Mouse (Mus musculus) 416B (cell line): ENCODE data around the gene Olfr613.
"Not testable (repeated sequence)": the region's sequence is repeated elsewhere in the genome, so short reads cannot be mapped to it uniquely, and the experiment has no call there.

ENCODE experiments used
- DNase-seq: peaks from one replicate; pipeline ENCODE4 v3.0.0; 2011; ENCODE audit warnings: low read depth

The Olfr613 gene

DNA sequence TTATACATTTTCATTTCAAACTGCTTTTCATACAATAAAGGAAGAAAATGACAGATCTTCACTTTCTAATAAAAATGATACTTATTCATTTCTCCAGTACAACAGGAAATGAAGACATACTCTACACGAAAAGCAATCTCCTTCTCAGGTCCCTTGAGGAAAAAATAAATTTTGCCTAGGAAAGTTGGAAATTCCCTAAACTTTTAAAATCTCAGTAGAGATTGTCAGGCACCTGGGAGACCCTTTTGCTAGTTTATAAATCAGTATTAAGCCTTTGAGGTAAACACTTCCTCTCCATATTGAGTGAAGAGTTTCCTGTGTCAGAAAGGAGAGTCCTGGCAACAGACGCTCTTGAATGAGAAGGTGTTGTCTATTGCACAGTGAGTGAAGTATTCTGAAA lies at the start of gene Olfr613:
TSS of gene Olfr613 (plus strand) at position 301 of the 400 bp plus-strand sequence.
- DNase-seq: no peak

DNA sequence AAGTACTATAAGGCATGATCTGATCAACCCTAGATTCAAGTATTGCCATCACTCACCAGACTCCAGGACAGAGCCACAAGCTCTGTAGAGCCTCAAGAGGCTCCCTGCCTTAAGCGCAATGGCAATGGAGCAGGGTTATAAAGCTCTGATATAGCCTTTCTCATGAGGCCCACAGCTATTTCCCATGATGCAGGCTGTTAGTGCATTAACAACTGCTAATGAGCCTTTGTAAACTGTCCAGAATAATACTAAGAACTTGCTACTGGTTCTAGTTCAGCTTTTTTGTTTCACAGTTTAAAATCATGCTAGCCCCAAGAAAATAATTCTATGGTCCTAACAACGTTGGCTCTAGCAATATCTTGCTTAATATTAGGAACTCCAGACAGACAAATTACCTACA lies 35.9 kb upstream of the Olfr613 start, which contains the start of gene Olfr610:
TSS of gene Olfr610 (minus strand) at position 101 of the 400 bp plus-strand sequence.
- DNase-seq: no peak

DNA sequence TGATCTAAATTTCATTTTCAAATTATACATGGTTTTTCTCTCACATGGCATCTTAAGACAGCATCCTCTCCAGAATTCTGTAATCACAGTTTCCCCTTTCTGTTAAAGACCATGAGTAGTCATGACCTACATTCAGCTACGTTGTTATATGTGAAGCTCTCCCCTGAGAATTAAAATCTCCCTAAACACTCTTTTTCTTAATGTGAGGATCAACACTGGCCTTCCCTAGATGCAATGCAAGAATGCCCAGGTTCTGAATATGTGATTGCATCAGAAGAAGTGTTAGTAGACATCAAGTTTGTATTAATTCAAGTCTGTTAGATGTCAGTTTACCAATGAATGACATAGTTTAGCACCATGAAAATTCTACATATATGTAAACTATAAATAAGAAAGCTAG lies 27.1 kb upstream of the Olfr613 start, which contains the start of gene Olfr611:
TSS of gene Olfr611 (minus strand) at position 101 of the 400 bp plus-strand sequence.
- DNase-seq: not testable (repeated sequence)

DNA sequence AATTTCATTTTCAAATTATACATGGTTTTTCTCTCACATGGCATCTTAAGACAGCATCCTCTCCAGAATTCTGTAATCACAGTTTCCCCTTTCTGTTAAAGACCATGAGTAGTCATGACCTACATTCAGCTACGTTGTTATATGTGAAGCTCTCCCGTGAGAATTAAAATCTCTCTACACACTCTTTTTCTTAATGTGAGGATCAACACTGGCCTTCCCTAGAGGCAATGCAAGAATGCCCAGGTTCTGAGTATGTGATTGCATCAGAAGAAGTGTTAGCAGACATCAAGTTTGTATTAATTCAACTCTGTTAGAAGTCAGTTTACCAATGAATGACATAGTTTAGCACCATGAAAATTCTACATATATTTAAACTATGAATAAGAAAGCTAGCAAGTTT lies 5.3 kb upstream of the Olfr613 start, which contains the start of gene Olfr612:
TSS of gene Olfr612 (minus strand) at position 101 of the 400 bp plus-strand sequence.
- DNase-seq: not testable (repeated sequence)

DNA sequence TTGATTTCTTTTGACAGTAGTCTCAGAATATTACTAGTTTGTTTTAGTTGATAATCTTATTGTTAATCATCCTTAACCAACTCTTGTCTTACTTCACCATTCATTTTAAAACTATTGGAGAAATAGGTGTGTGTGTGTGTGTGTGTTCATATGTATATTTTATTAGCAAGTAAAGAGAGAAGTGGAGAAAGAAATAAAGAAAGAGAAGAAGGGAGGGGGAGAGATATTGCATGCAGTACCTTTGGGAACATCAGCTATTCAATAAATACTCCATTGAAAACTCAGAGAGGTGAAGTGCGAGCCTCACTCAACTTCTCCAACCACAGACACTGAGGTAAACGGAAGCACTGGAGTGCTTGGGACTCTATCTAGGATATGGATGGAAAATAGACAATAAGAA lies 7.9 kb downstream of the Olfr613 start, which contains the start of gene Olfr615:
TSS of gene Olfr615 (plus strand) at position 301 of the 400 bp plus-strand sequence.
- DNase-seq: no peak

DNA sequence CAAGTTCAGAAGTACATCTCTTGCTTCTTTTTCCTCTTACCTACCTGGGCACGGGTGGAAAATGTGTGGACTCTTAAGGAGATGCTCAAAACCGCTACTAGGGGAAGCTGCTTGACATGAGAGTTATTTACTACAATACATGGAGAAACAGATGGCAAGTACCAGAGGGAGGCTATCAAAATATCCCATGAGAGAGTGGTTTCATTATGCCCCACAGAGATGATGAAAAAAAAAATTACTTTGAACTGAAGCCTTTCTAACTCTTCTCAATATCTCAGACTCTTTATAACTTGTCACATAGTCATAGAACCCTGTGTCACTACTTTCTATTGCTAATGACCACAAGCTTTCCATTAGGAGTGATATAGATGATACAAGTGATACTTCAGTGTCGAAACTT lies 21.2 kb downstream of the Olfr613 start, which contains the start of gene Olfr616:
TSS of gene Olfr616 (minus strand) at position 101 of the 400 bp plus-strand sequence.
- DNase-seq: no peak

DNA sequence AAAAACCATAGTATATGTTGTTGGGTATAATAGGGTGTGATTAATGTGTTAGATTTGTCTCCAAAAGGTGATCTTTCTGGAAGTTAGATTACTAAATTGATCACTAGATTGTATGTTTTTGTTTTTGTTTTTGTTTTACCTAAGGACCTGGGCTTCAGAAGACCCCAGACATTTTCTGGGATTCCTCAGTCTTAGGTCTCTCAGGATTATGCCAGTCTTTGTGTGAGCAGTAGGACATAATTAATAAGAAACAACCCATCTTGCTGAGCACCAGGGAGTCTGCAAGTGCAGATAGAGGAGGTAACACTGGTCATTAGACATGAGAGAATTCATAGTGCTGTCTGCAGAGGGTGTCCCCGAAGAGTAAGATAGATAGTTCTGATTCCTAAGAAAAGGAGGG lies 24.9 kb downstream of the Olfr613 start, which contains the start of gene Olfr617:
TSS of gene Olfr617 (plus strand) at position 301 of the 400 bp plus-strand sequence.
- DNase-seq: no peak

DNA sequence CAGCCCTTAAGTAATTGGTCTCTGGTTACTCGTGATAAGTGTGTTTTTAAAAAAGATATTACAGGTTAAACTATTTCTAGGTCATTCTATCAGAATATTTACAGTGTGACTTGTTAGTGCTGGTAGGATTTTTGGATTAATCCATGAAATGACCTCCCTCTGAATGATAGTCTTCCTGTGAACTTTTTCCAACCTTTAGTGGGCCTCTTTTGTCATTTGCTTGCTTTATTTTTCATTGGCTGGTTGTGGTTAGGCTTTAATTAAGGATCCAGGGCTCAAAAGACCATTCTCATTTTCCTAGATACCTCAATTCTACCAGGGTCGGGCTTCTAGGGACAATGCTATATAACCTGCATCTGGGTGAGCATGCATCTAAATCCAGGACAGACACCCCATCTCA lies 41.9 kb downstream of the Olfr613 start, which contains the start of gene Olfr618:
TSS of gene Olfr618 (plus strand) at position 301 of the 400 bp plus-strand sequence.
- DNase-seq: no peak

DNA sequence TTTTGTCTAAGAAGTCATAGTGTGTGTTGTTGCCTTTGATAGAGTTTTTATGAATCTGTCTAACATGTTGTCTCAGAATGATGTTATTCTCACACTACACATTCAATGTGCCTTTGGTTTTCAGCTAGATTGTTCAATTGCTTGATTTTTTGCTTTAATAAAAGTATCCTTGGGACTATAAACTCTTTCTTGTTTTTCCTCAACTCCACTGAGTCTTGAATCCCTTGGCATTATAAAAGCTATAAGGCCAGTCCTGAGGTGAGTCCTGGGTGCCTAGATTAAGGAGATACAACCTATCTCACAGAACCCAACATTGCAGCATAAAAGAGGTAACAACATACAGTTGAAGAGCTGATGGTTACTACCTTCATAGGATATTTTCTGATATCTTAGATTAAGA lies 52.4 kb downstream of the Olfr613 start, which contains the start of gene Olfr619:
TSS of gene Olfr619 (plus strand) at position 301 of the 400 bp plus-strand sequence.
- DNase-seq: no peak
